Mouse (Mus musculus): ENCODE data around the gene Miox. TPM values are rescaled to one million over a fixed set of nuclear protein-coding genes. Genes with fewer than 3 reads are reported as not detected.

Miox gene
- total and polyA plus RNA-seq, 3 experiments = not detected

DNA sequence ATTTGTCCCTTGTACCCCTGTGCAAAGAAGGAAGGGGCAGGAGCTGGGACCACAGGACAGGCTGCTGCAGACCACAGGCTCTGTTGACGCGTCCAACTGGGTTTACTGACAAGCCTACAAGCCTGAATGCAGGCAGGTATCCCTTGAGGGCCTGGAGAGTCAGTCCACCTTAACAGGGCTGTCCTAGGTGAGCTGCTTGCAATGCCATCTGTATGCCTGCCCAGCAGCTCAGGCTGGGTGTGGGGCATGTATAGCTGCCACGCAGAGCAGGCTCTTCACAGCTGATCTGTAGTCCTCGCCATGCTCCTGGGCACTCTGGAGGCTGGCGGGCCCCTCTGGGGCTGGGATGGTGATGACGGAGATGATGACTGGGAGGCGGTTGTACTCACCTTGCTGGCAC lies 50.4 kb downstream of the Miox start, which contains the start of gene Klhdc7b:
Gene Klhdc7b, plus strand, starts transcription at position 301 of the 400 bp plus-strand sequence.
- Histone ChIP-seq H3K9me3 (replicated peaks; ENCODE audit: insufficient read depth, low read length) (no peaks in the 10 kb centered on the region), H3K4me3 (ENCODE audit: control insufficient read depth in 1 of 2, insufficient read depth in 1 of 2, low read depth in 2 of 2, low read length in 2 of 2) (no peak within 1 kb of the TSS), H3K9ac (ENCODE audit: control insufficient read depth, low read depth, low read length, poor library complexity, severe bottlenecking) (no peak within 1 kb of the TSS), H3K27ac (ENCODE audit: control insufficient read depth, low read depth, low read length) (no peak within 1 kb of the TSS), H3K27me3 (ENCODE audit: control insufficient read depth in 1 of 2, insufficient read depth in 2 of 2, low read length in 2 of 2) (no peaks in the 10 kb centered on the region), H3K4me1 (ENCODE audit: control insufficient read depth in 1 of 2, insufficient read depth in 2 of 2, low read length in 2 of 2) (0 out of 4 replicates have a peak, but pooled peaks cover 0 to 3% of the 10 kb centered on the region in 2 experiments), H3K36me3 (ENCODE audit: control insufficient read depth in 1 of 2, insufficient read depth in 2 of 2, low read length in 2 of 2) (peaks cover 0 to 5% of the 10 kb centered on the region in 2 experiments; a peak in 2 of 4 replicates), H3K79me2 (ENCODE audit: control insufficient read depth, insufficient read depth, low read length, poor library complexity) (no peaks in the 10 kb centered on the region)
- DNase-seq (ENCODE audit: low read depth, low spot score) = no peak
- TF ChIP-seq POLR2AphosphoS2 (IDR thresholded peaks at IDR 0.05; ENCODE audit: low read length) (no peak), MAFK (IDR thresholded peaks at IDR 0.05; ENCODE audit: borderline replicate concordance, low read depth, low read length) (no peak), USF1 (IDR thresholded peaks at IDR 0.05; ENCODE audit: low read depth, low read length) (no peak), GABPA (IDR thresholded peaks at IDR 0.05; ENCODE audit: low read depth, low read length) (no peak), ZC3H11A (IDR thresholded peaks at IDR 0.05; ENCODE audit: low read depth, low read length) (no peak), MXI1 (IDR thresholded peaks at IDR 0.05; ENCODE audit: low read depth, low read length) (no peak), EP300 (IDR thresholded peaks at IDR 0.05; ENCODE audit: low read depth in 1 of 2, low read length in 2 of 2) (no peak), RAD21 (IDR thresholded peaks at IDR 0.05; ENCODE audit: low read depth, low read length) (no peak), CHD2 (IDR thresholded peaks at IDR 0.05; ENCODE audit: low read length) (no peak), UBTF (IDR thresholded peaks at IDR 0.05; ENCODE audit: borderline replicate concordance, insufficient read depth, low read depth, low read length) (no peak), NELFE (IDR thresholded peaks at IDR 0.05; ENCODE audit: low read depth, low read length) (no peak), MEF2A (IDR thresholded peaks at IDR 0.05; ENCODE audit: extremely low read depth, insufficient replicate concordance, low read depth, low read length, poor library complexity, severe bottlenecking) (no peak), USF2 (IDR thresholded peaks at IDR 0.05; ENCODE audit: borderline replicate concordance in 1 of 2, insufficient read depth in 1 of 2, low read depth in 1 of 2, low read length in 2 of 2) (no peak), SMC3 (IDR thresholded peaks at IDR 0.05; ENCODE audit: low read depth, low read length) (no peak)

Other genes starting within 250 kb of the Miox start
- 13.6 and 17.3 TPM in 2 replicates for gene Selenoo, start 245.3 kb upstream of the Miox start, total RNA-seq (2012; rRNA removed)
- 10 to 100 TPM in 1 of 2 experiments, not detected in 1; 16.6 TPM for gene Selenoo, start 245.3 kb upstream of the Miox start, polyA plus RNA-seq (2012; ENCODE audit: insufficient read depth in 1 of 2, insufficient read length in 2 of 2, low read depth in 1 of 2, low replicate concordance in 2 of 2, missing spikeins in 1 of 2)
- gene Tubgcp6, start 211.3 kb upstream of the Miox start, total RNA-seq (2012; rRNA removed) = 14.4 and 17.5 TPM in 2 replicates
- 10 to 100 TPM in 1 of 2 experiments, not detected in 1; 25.3 TPM for gene Tubgcp6, start 211.3 kb upstream of the Miox start, polyA plus RNA-seq (2012; ENCODE audit: insufficient read depth in 1 of 2, insufficient read length in 2 of 2, low read depth in 1 of 2, low replicate concordance in 2 of 2, missing spikeins in 1 of 2)
- 17.9 and 23.3 TPM in 2 replicates for gene Hdac10, start 205.7 kb upstream of the Miox start, total RNA-seq (2012; rRNA removed)
- 10 to 100 TPM in 1 of 2 experiments, not detected in 1; 26.6 TPM for gene Hdac10, start 205.7 kb upstream of the Miox start, polyA plus RNA-seq (2012; ENCODE audit: insufficient read depth in 1 of 2, insufficient read length in 2 of 2, low read depth in 1 of 2, low replicate concordance in 2 of 2, missing spikeins in 1 of 2)
- gene Mapk12, start 193.7 kb upstream of the Miox start, total RNA-seq (2012; rRNA removed) = 0.10 TPM in 1 of 2 replicates, not detected in the other
- gene Mapk12, start 193.7 kb upstream of the Miox start, polyA plus RNA-seq (2012; ENCODE audit: insufficient read depth in 1 of 2, insufficient read length in 2 of 2, low read depth in 1 of 2, low replicate concordance in 2 of 2, missing spikeins in 1 of 2) = under 1 TPM in 1 of 2 experiments, not detected in 1; 0.18 TPM
- 0.04 and 0.16 TPM in 2 replicates for gene Mapk11, start 184.8 kb upstream of the Miox start, total RNA-seq (2012; rRNA removed)
- under 1 TPM in 1 of 2 experiments, not detected in 1; 0.04 TPM for gene Mapk11, start 184.8 kb upstream of the Miox start, polyA plus RNA-seq (2012; ENCODE audit: insufficient read depth in 1 of 2, insufficient read length in 2 of 2, low read depth in 1 of 2, low replicate concordance in 2 of 2, missing spikeins in 1 of 2)
- 0.10 and 0.19 TPM in 2 replicates for gene Plxnb2, start 153.6 kb upstream of the Miox start, total RNA-seq (2012; rRNA removed)
- under 1 TPM in 1 of 2 experiments, not detected in 1; 0.17 TPM for gene Plxnb2, start 153.6 kb upstream of the Miox start, polyA plus RNA-seq (2012; ENCODE audit: insufficient read depth in 1 of 2, insufficient read length in 2 of 2, low read depth in 1 of 2, low replicate concordance in 2 of 2, missing spikeins in 1 of 2)
- gene Dennd6b, start 137.9 kb upstream of the Miox start, total RNA-seq (2012; rRNA removed) = 4.6 and 6.1 TPM in 2 replicates
- gene Dennd6b, start 137.9 kb upstream of the Miox start, polyA plus RNA-seq (2012; ENCODE audit: insufficient read depth in 1 of 2, insufficient read length in 2 of 2, low read depth in 1 of 2, low replicate concordance in 2 of 2, missing spikeins in 1 of 2) = 10 to 100 TPM in 1 of 2 experiments, not detected in 1; 11.4 TPM
- gene Ppp6r2, start 122.8 kb upstream of the Miox start, total RNA-seq (2012; rRNA removed) = 13.5 and 15.5 TPM in 2 replicates
- gene Ppp6r2, start 122.8 kb upstream of the Miox start, polyA plus RNA-seq (2012; ENCODE audit: insufficient read depth in 1 of 2, insufficient read length in 2 of 2, low read depth in 1 of 2, low replicate concordance in 2 of 2, missing spikeins in 1 of 2) = 10 to 100 TPM in 1 of 2 experiments, not detected in 1; 23.2 TPM
- gene Sbf1, start 19.1 kb upstream of the Miox start, total RNA-seq (2012; rRNA removed) = 80.4 and 84.6 TPM in 2 replicates
- 100 to 1,000 TPM in 1 of 2 experiments, not detected in 1; 147 TPM for gene Sbf1, start 19.1 kb upstream of the Miox start, polyA plus RNA-seq (2012; ENCODE audit: insufficient read depth in 1 of 2, insufficient read length in 2 of 2, low read depth in 1 of 2, low replicate concordance in 2 of 2, missing spikeins in 1 of 2)
- gene Adm2, start 11.7 kb upstream of the Miox start, total RNA-seq (2012; rRNA removed) = 1.4 and 7.1 TPM in 2 replicates
- gene Adm2, start 11.7 kb upstream of the Miox start, polyA plus RNA-seq (2012; ENCODE audit: insufficient read depth in 1 of 2, insufficient read length in 2 of 2, low read depth in 1 of 2, low replicate concordance in 2 of 2, missing spikeins in 1 of 2) = 10 to 100 TPM in 1 of 2 experiments, not detected in 1; 18.2 TPM
- gene Lmf2, start 21.3 kb downstream of the Miox start, total RNA-seq (2012; rRNA removed) = 14.5 and 14.7 TPM in 2 replicates
- gene Lmf2, start 21.3 kb downstream of the Miox start, polyA plus RNA-seq (2012; ENCODE audit: insufficient read depth in 1 of 2, insufficient read length in 2 of 2, low read depth in 1 of 2, low replicate concordance in 2 of 2, missing spikeins in 1 of 2) = 10 to 100 TPM in 1 of 2 experiments, not detected in 1; 52.0 TPM
- gene Ncaph2, start 21.3 kb downstream of the Miox start, total RNA-seq (2012; rRNA removed) = 126 and 137 TPM in 2 replicates
- gene Ncaph2, start 21.3 kb downstream of the Miox start, polyA plus RNA-seq (2012; ENCODE audit: insufficient read depth in 1 of 2, insufficient read length in 2 of 2, low read depth in 1 of 2, low replicate concordance in 2 of 2, missing spikeins in 1 of 2) = 100 to 1,000 TPM; 160 to 165 TPM
- 50.2 and 58.9 TPM in 2 replicates for gene Sco2, start 39.4 kb downstream of the Miox start, total RNA-seq (2012; rRNA removed)
- gene Sco2, start 39.4 kb downstream of the Miox start, polyA plus RNA-seq (2012; ENCODE audit: insufficient read depth in 1 of 2, insufficient read length in 2 of 2, low read depth in 1 of 2, low replicate concordance in 2 of 2, missing spikeins in 1 of 2) = 10 to 100 TPM in 1 of 2 experiments, not detected in 1; 34.6 TPM
- gene Tymp, start 42.6 kb downstream of the Miox start, total RNA-seq (2012; rRNA removed) = 0.92 and 1.5 TPM in 2 replicates
- gene Tymp, start 42.6 kb downstream of the Miox start, polyA plus RNA-seq (2012; ENCODE audit: insufficient read depth in 1 of 2, insufficient read length in 2 of 2, low read depth in 1 of 2, low replicate concordance in 2 of 2, missing spikeins in 1 of 2) = 1 to 10 TPM in 1 of 2 experiments, not detected in 1; 2.0 TPM
- not detected in 2 replicates for gene Odf3b, start 44.9 kb downstream of the Miox start, total RNA-seq (2012; rRNA removed)
- not detected for gene Odf3b, start 44.9 kb downstream of the Miox start, polyA plus RNA-seq (2012; ENCODE audit: insufficient read depth in 1 of 2, insufficient read length in 2 of 2, low read depth in 1 of 2, low replicate concordance in 2 of 2, missing spikeins in 1 of 2)
- not detected in 2 replicates for gene Klhdc7b, start 50.5 kb downstream of the Miox start, total RNA-seq (2012; rRNA removed)
- under 1 TPM in 1 of 2 experiments, not detected in 1; 0.01 TPM for gene Klhdc7b, start 50.5 kb downstream of the Miox start, polyA plus RNA-seq (2012; ENCODE audit: insufficient read depth in 1 of 2, insufficient read length in 2 of 2, low read depth in 1 of 2, low replicate concordance in 2 of 2, missing spikeins in 1 of 2)
- 0.82 and 1.5 TPM in 2 replicates for gene Syce3, start 76.1 kb downstream of the Miox start, total RNA-seq (2012; rRNA removed)
- 1 to 10 TPM in 1 of 2 experiments, not detected in 1; 1.4 TPM for gene Syce3, start 76.1 kb downstream of the Miox start, polyA plus RNA-seq (2012; ENCODE audit: insufficient read depth in 1 of 2, insufficient read length in 2 of 2, low read depth in 1 of 2, low replicate concordance in 2 of 2, missing spikeins in 1 of 2)
- 0.92 and 1.4 TPM in 2 replicates for gene Cpt1b, start 91.5 kb downstream of the Miox start, total RNA-seq (2012; rRNA removed)
- 1 to 10 TPM in 1 of 2 experiments, not detected in 1; 2.0 TPM for gene Cpt1b, start 91.5 kb downstream of the Miox start, polyA plus RNA-seq (2012; ENCODE audit: insufficient read depth in 1 of 2, insufficient read length in 2 of 2, low read depth in 1 of 2, low replicate concordance in 2 of 2, missing spikeins in 1 of 2)
- gene C730034F03Rik, start 95.2 kb downstream of the Miox start, total RNA-seq (2012; rRNA removed) = 2.5 and 3.8 TPM in 2 replicates
- gene C730034F03Rik, start 95.2 kb downstream of the Miox start, polyA plus RNA-seq (2012; ENCODE audit: insufficient read depth in 1 of 2, insufficient read length in 2 of 2, low read depth in 1 of 2, low replicate concordance in 2 of 2, missing spikeins in 1 of 2) = 1 to 10 TPM in 1 of 2 experiments, not detected in 1; 1.6 TPM
- not detected in 2 replicates for gene Gm44502, start 95.3 kb downstream of the Miox start, total RNA-seq (2012; rRNA removed)
- gene Gm44502, start 95.3 kb downstream of the Miox start, polyA plus RNA-seq (2012; ENCODE audit: insufficient read depth in 1 of 2, insufficient read length in 2 of 2, low read depth in 1 of 2, low replicate concordance in 2 of 2, missing spikeins in 1 of 2) = not detected
- 19.3 and 19.5 TPM in 2 replicates for gene Chkb, start 95.5 kb downstream of the Miox start, total RNA-seq (2012; rRNA removed)
- 10 to 100 TPM in 1 of 2 experiments, not detected in 1; 51.3 TPM for gene Chkb, start 95.5 kb downstream of the Miox start, polyA plus RNA-seq (2012; ENCODE audit: insufficient read depth in 1 of 2, insufficient read length in 2 of 2, low read depth in 1 of 2, low replicate concordance in 2 of 2, missing spikeins in 1 of 2)
- gene Mapk8ip2, start 119.5 kb downstream of the Miox start, total RNA-seq (2012; rRNA removed) = 0.04 TPM in 1 of 2 replicates, not detected in the other
- gene Mapk8ip2, start 119.5 kb downstream of the Miox start, polyA plus RNA-seq (2012; ENCODE audit: insufficient read depth in 1 of 2, insufficient read length in 2 of 2, low read depth in 1 of 2, low replicate concordance in 2 of 2, missing spikeins in 1 of 2) = under 1 TPM in 1 of 2 experiments, not detected in 1; 0.01 TPM
- 8.4 and 9.1 TPM in 2 replicates for gene Arsa, start 143.0 kb downstream of the Miox start, total RNA-seq (2012; rRNA removed)
- 10 to 100 TPM in 1 of 2 experiments, not detected in 1; 28.1 TPM for gene Arsa, start 143.0 kb downstream of the Miox start, polyA plus RNA-seq (2012; ENCODE audit: insufficient read depth in 1 of 2, insufficient read length in 2 of 2, low read depth in 1 of 2, low replicate concordance in 2 of 2, missing spikeins in 1 of 2)
- 7.8 and 14.2 TPM in 2 replicates for gene Shank3, start 165.2 kb downstream of the Miox start, total RNA-seq (2012; rRNA removed)
- 10 to 100 TPM in 1 of 2 experiments, not detected in 1; 20.3 TPM for gene Shank3, start 165.2 kb downstream of the Miox start, polyA plus RNA-seq (2012; ENCODE audit: insufficient read depth in 1 of 2, insufficient read length in 2 of 2, low read depth in 1 of 2, low replicate concordance in 2 of 2, missing spikeins in 1 of 2)
- gene Acr, start 233.9 kb downstream of the Miox start, total RNA-seq (2012; rRNA removed) = not detected in 2 replicates
- gene Acr, start 233.9 kb downstream of the Miox start, polyA plus RNA-seq (2012; ENCODE audit: insufficient read depth in 1 of 2, insufficient read length in 2 of 2, low read depth in 1 of 2, low replicate concordance in 2 of 2, missing spikeins in 1 of 2) = under 1 TPM in 1 of 2 experiments, not detected in 1; 0.15 TPM

Measured in MEL (cell line).